In the genomic region with DNA sequence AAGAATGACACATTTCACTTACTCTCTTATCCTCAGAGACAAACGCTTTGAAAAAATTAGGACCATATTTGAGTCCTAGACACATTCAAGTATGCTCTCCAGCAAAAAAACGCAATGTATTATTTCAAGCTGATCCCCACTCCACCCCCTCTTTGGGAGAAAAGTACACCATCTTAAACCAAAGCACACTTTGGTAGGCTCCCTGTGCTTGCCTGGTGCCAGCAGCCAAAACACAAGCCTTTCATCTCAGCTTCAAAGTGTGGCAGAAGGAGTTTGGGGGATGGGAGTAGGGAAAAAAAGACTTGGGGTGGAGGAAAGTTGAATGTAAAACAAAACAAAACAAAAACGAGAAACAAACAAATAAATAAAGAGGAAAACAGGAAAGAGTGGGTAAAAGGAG, we compare ENCODE assay signal across 9 mouse cellular contexts.
DNase-seq lines count a peak whose midpoint lies in the region; ATAC-seq and TF ChIP-seq lines count a peak whose summit lies in the region.
"Had no signal": no experiment of that assay in that cellular context is flagged by ENCODE, and none has a peak within 500 bp of the region (broad histone marks: within the 10 kb centered on the region; RNA-seq: fewer than 3 reads in every experiment).

No protein-coding gene starts in this region.

- DNase-seq in heart, postnatal 0 days (ENCODE audit: low spot score) = no peak
- no peak for DNase-seq in heart, postnatal 4 days
- DNase-seq in embryo, embryonic 11 days = peak; percentile 23
- peak; percentile 82 for DNase-seq in midbrain, embryonic 11.5 days (ENCODE audit: low spot score, missing footprints)
- DNase-seq in left cerebral cortex, adult 2 months (ENCODE audit: extremely low spot score in 1 of 2, low spot score in 2 of 2) = no peak
- DNase-seq in cerebellum, adult 18-20 months = no peak
- no peak for DNase-seq in spleen, postnatal 14 days (ENCODE audit: low spot score in 2 of 2)
- DNase-seq: cerebellum, postnatal 36 days had no signal

- no peaks in the 10 kb centered on the region for H3K9me3 ChIP-seq in heart, postnatal 0 days (replicated peaks; ENCODE audit: control insufficient read depth, low read length)
- H3K9me3 ChIP-seq in forebrain, embryonic 16.5 days (ENCODE audit: control insufficient read depth, low read length) = no peaks in the 10 kb centered on the region
- no peaks in the 10 kb centered on the region for H3K9me3 ChIP-seq in midbrain, embryonic 11.5 days (ENCODE audit: control insufficient read depth, low read length)

- WGBS in heart, postnatal 0 days = 29% methylated on average over 3 of the region's 3 CpGs
- 4% methylated on average over 3 of the region's 3 CpGs for WGBS in forebrain, embryonic 16.5 days
- WGBS in midbrain, embryonic 11.5 days = 16% methylated on average over 3 of the region's 3 CpGs

- H3K36me3 ChIP-seq in heart, postnatal 0 days (replicated peaks; ENCODE audit: control insufficient read depth, insufficient read depth, low read length) = no peaks in the 10 kb centered on the region
- H3K36me3 ChIP-seq in forebrain, embryonic 16.5 days (ENCODE audit: control insufficient read depth, insufficient read depth) = no peaks in the 10 kb centered on the region
- H3K36me3 ChIP-seq in midbrain, embryonic 11.5 days (ENCODE audit: control insufficient read depth, insufficient read depth, low read length) = no peaks in the 10 kb centered on the region

- ATAC-seq in heart, postnatal 0 days (ENCODE audit: insufficient read depth, low read depth) = no peak
- ATAC-seq in forebrain, embryonic 16.5 days = peak; percentile 83
- ATAC-seq in midbrain, embryonic 11.5 days (ENCODE audit: low FRiP score) = 0 out of 2 replicates have a peak, but pooled peaks have one; percentile 30

- H3K4me2 ChIP-seq in heart, postnatal 0 days (ENCODE audit: low read depth, low read length) = peak overlapping the region; percentile 52
- H3K4me2 ChIP-seq in forebrain, embryonic 16.5 days (ENCODE audit: low read length) = peak overlapping the region; percentile 48
- H3K4me2 ChIP-seq in midbrain, embryonic 11.5 days = peak overlapping the region; percentile 21; the same call in 1 of the 2 replicates

- no peak for TF ChIP-seq CTCF in heart, postnatal 0 days (IDR thresholded peaks at IDR 0.05; ENCODE audit: low read depth)
- no peak for TF ChIP-seq CTCF in left cerebral cortex, adult 2 months (IDR thresholded peaks at IDR 0.05)

- no peak for TF ChIP-seq EP300 in heart, postnatal 0 days (IDR thresholded peaks at IDR 0.05; ENCODE audit: low read depth)

- peak overlapping the region; percentile 14; the same call in 1 of the 2 replicates for H3K4me3 ChIP-seq in heart, postnatal 0 days (ENCODE audit: low read depth, low read length)
- peak overlapping the region; percentile 23; the same call in 1 of the 2 replicates for H3K4me3 ChIP-seq in forebrain, embryonic 16.5 days (replicated peaks; ENCODE audit: low read length)
- no peak overlapping the region for H3K4me3 ChIP-seq in midbrain, embryonic 11.5 days (ENCODE audit: low read depth, low read length)
- H3K4me3 ChIP-seq in left cerebral cortex, adult 2 months = no peak overlapping the region

- intact Hi-C loops in left cerebral cortex, adult 2 months (cut with DNase I) = no loop called here

- H3K27ac ChIP-seq in heart, postnatal 0 days (ENCODE audit: low read depth) = peak overlapping the region; percentile 34; the same call in 1 of the 2 replicates
- H3K27ac ChIP-seq in forebrain, embryonic 16.5 days (ENCODE audit: low read length) = no peak overlapping the region
- H3K27ac ChIP-seq in midbrain, embryonic 11.5 days (ENCODE audit: low read depth, low read length) = no peak overlapping the region
- no peak overlapping the region for H3K27ac ChIP-seq in left cerebral cortex, adult 2 months

- peaks cover 10% of the 10 kb centered on the region for H3K4me1 ChIP-seq in heart, postnatal 0 days (ENCODE audit: control insufficient read depth, insufficient read depth)
- peaks cover 12% of the 10 kb centered on the region for H3K4me1 ChIP-seq in forebrain, embryonic 16.5 days (replicated peaks; ENCODE audit: control insufficient read depth, insufficient read depth, low read length)
- peaks cover 3% of the 10 kb centered on the region for H3K4me1 ChIP-seq in midbrain, embryonic 11.5 days (ENCODE audit: control insufficient read depth, insufficient read depth, low read length)

- no peaks in the 10 kb centered on the region for H3K27me3 ChIP-seq in heart, postnatal 0 days (ENCODE audit: control insufficient read depth, insufficient read depth, low read length)
- H3K27me3 ChIP-seq in forebrain, embryonic 16.5 days (replicated peaks; ENCODE audit: control insufficient read depth, insufficient read depth, low read length) = no peaks in the 10 kb centered on the region
- no peaks in the 10 kb centered on the region for H3K27me3 ChIP-seq in midbrain, embryonic 11.5 days (ENCODE audit: control insufficient read depth, insufficient read depth, low read length)

- H3K9ac ChIP-seq in heart, postnatal 0 days (replicated peaks; ENCODE audit: low read depth, low read length) = no peak overlapping the region
- no peak overlapping the region for H3K9ac ChIP-seq in forebrain, embryonic 16.5 days (replicated peaks; ENCODE audit: low read depth, low read length)
- H3K9ac ChIP-seq in midbrain, embryonic 11.5 days (ENCODE audit: low read length) = no peak overlapping the region

Comparison
In these comparisons a context has a peak if more than half of its experiments do, and no peak if none do; other contexts are left out.
1. DNase-seq: peak in embryo, embryonic 11 days (single experiment) and midbrain, embryonic 11.5 days (single experiment); none in heart, postnatal 0 days (single experiment), heart, postnatal 4 days (single experiment), left cerebral cortex, adult 2 months (0 of 2), cerebellum, adult 18-20 months (0 of 2) and spleen, postnatal 14 days (0 of 2).
2. H3K4me3 ChIP-seq: peak in heart, postnatal 0 days (single experiment) and forebrain, embryonic 16.5 days (single experiment); none in midbrain, embryonic 11.5 days (single experiment) and left cerebral cortex, adult 2 months (single experiment).
3. Peak in every context shown above with its lines, with median percentiles within 50 percentile points of each other: H3K4me2 ChIP-seq.